Mouse (Mus musculus): ENCODE measurements around the gene Gm28038. TPM values are rescaled to one million over a fixed set of nuclear protein-coding genes. Genes with fewer than 3 reads are reported as not detected.
A peak's percentile ranks its signal among the peaks of the same experiment; 100 is the strongest.

The Gm28038 gene
- total RNA-seq, 2 experiments from 2014 or later = not detected

GRCm38 (mm10) chr2:30281651-30282050 lies 808 bp downstream of the Gm28038 start:
- DNase-seq = no peak

GRCm38 (mm10) chr2:30283193-30283592 lies 2.4 kb downstream of the Gm28038 start:
- intact Hi-C loops (cut with DNase I) = loop anchor here (5.0 kb wide), 1 partner anchor 91 kb away; no protein-coding TSS in a partner anchor
- DNase-seq = no peak

More at GRCm38 (mm10) chr2:30281651-30282050, 808 bp downstream of the Gm28038 start:
- intact Hi-C loops (cut with DNase I) = loop anchor here (5.0 kb wide), 1 partner anchor 89 kb away; no protein-coding TSS in a partner anchor

GRCm38 (mm10) chr2:30285004-30285403 lies 4.2 kb downstream of the Gm28038 start:
- intact Hi-C loops (cut with DNase I) = no loop called here

GRCm38 (mm10) chr2:30285416-30286181 lies 4.8 kb downstream of the Gm28038 start:
- DNase-seq = no peak
- intact Hi-C loops (cut with DNase I) = no loop called here

More at GRCm38 (mm10) chr2:30285004-30285403, 4.2 kb downstream of the Gm28038 start:
- DNase-seq = no peak

- intact Hi-C loops (cut with DNase I) = no loop called here
- peak; percentile 94 to 96 for DNase-seq
Measured at GRCm38 (mm10) chr2:30286192-30287026, 5.6 kb downstream of the Gm28038 start, which contains the start of the genes Dolk and Nup188. Gene Dolk (minus strand): TSS chr2:30286334. Gene Nup188 (plus strand): TSS chr2:30286397.

GRCm38 (mm10) chr2:30287027-30287373 lies 6.2 kb downstream of the Gm28038 start:
- intact Hi-C loops (cut with DNase I) = no loop called here
- no peak for DNase-seq

- intact Hi-C loops (cut with DNase I) = no loop called here
Measured at GRCm38 (mm10) chr2:30299525-30299924, 18.7 kb downstream of the Gm28038 start.

GRCm38 (mm10) chr2:30299966-30300365 lies 19.1 kb downstream of the Gm28038 start:
- intact Hi-C loops (cut with DNase I) = no loop called here
- no peak for DNase-seq

More at GRCm38 (mm10) chr2:30299525-30299924, 18.7 kb downstream of the Gm28038 start:
- DNase-seq = no peak

GRCm38 (mm10) chr2:30306087-30306486 lies 25.2 kb downstream of the Gm28038 start:
- DNase-seq = no peak
- intact Hi-C loops (cut with DNase I) = no loop called here

- DNase-seq = no peak
- intact Hi-C loops (cut with DNase I) = no loop called here
Measured at GRCm38 (mm10) chr2:30309351-30309750, 28.5 kb downstream of the Gm28038 start.

GRCm38 (mm10) chr2:30311481-30311880 lies 30.6 kb downstream of the Gm28038 start:
- no peak for DNase-seq
- intact Hi-C loops (cut with DNase I) = no loop called here

- intact Hi-C loops (cut with DNase I) = no loop called here
Measured at GRCm38 (mm10) chr2:30316136-30316535, 35.3 kb downstream of the Gm28038 start.

GRCm38 (mm10) chr2:30316955-30317354 lies 36.1 kb downstream of the Gm28038 start:
- no peak for DNase-seq
- intact Hi-C loops (cut with DNase I) = no loop called here

More at GRCm38 (mm10) chr2:30316136-30316535, 35.3 kb downstream of the Gm28038 start:
- DNase-seq = no peak

GRCm38 (mm10) chr2:30319260-30319659 lies 38.4 kb downstream of the Gm28038 start:
- intact Hi-C loops (cut with DNase I) = no loop called here
- no peak for DNase-seq

GRCm38 (mm10) chr2:30323111-30323510 lies 42.3 kb downstream of the Gm28038 start:
- DNase-seq = no peak
- intact Hi-C loops (cut with DNase I) = no loop called here

GRCm38 (mm10) chr2:30325296-30325695 lies 44.5 kb downstream of the Gm28038 start:
- no peak for DNase-seq
- intact Hi-C loops (cut with DNase I) = no loop called here

GRCm38 (mm10) chr2:30327276-30327675 lies 46.4 kb downstream of the Gm28038 start:
- no peak for DNase-seq
- intact Hi-C loops (cut with DNase I) = no loop called here

- intact Hi-C loops (cut with DNase I) = no loop called here
- no peak for DNase-seq
Measured at GRCm38 (mm10) chr2:30328791-30329190, 47.9 kb downstream of the Gm28038 start.

GRCm38 (mm10) chr2:30335324-30335723 lies 54.5 kb downstream of the Gm28038 start:
- DNase-seq = no peak
- intact Hi-C loops (cut with DNase I) = no loop called here

GRCm38 (mm10) chr2:30336174-30336915 lies 55.5 kb downstream of the Gm28038 start:
- intact Hi-C loops (cut with DNase I) = no loop called here
- no peak for DNase-seq
